Mouse (Mus musculus): ENCODE results near the gene Pycr2. TPM values are rescaled to one million over a fixed set of nuclear protein-coding genes. Genes with fewer than 3 reads are reported as not detected.

The Pycr2 gene
- polyA plus RNA-seq (2015; fragmentation: Illumina TruSeq; extraction: RNeasy Lipid Tissue Mini Kit (QIAGEN cat#74804); ENCODE audit: insufficient read depth, low replicate concordance) = 11.0 TPM

DNA sequence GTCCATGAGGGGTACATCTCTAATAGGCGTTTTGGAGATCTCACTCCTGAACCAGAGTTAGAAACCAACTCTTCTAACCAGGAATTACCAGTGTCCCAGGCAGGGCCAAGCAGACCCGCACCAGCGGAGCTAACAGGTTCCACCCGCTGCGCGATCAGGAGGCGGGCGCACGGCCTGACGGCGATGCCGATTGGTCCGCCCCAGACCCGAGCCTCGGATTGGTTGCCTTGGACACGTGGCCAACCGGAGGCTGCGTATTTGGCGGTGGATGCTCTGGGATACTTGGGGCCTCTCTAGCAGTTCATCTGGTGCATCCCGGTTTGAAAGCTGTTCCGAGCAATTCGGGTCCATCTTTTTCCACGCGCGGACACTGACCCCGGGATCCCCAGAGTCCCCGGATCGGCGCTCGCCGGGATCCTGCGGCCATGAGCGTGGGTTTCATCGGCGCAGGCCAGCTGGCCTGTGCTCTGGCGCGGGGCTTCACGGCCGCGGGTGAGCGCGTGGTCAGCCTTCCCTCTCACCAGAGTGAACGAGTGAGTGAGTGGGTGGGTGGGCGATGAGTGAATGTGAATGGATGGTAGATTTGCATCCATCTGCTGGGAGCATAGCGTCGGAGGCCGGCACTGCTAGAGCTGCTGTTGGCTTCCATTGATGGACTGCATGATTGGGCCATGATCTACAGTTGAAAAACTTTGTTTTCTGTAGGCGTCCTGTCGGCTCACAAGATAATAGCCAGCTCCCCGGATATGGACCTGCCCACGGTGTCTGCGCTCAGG, at the start of gene Pycr2:
TSS of gene Pycr2 (plus strand) at position 255 of the 776 bp plus-strand sequence.

GRCm38 (mm10) chr1:180892808-180893207, 11.3 kb upstream of the Pycr2 start, which contains the start of gene Lefty2:
Gene Lefty2, plus strand, starts transcription at chr1:180893108.

GRCm38 (mm10) chr1:180934467-180935419, 30.6 kb downstream of the Pycr2 start, which contains the start of gene Lefty1:
Gene Lefty1, plus strand, starts transcription at chr1:180935022.

GRCm38 (mm10) chr1:180942166-180943031, 38.3 kb downstream of the Pycr2 start, which contains the start of gene Tmem63a:
Gene Tmem63a, plus strand, starts transcription at chr1:180942344.

Other genes starting within 250 kb of the Pycr2 start
- gene Mixl1, start 207.3 kb upstream of the Pycr2 start, polyA plus RNA-seq (2015; fragmentation: Illumina TruSeq; extraction: RNeasy Lipid Tissue Mini Kit (QIAGEN cat#74804); ENCODE audit: insufficient read depth, low replicate concordance) = not detected
- 53.1 TPM for gene Acbd3, start 178.2 kb upstream of the Pycr2 start, polyA plus RNA-seq (2015; fragmentation: Illumina TruSeq; extraction: RNeasy Lipid Tissue Mini Kit (QIAGEN cat#74804); ENCODE audit: insufficient read depth, low replicate concordance)
- gene H3f3a, start 90.3 kb upstream of the Pycr2 start, polyA plus RNA-seq (2015; fragmentation: Illumina TruSeq; extraction: RNeasy Lipid Tissue Mini Kit (QIAGEN cat#74804); ENCODE audit: insufficient read depth, low replicate concordance) = 1,813 TPM
- 26.7 TPM for gene Sde2, start 53.2 kb upstream of the Pycr2 start, polyA plus RNA-seq (2015; fragmentation: Illumina TruSeq; extraction: RNeasy Lipid Tissue Mini Kit (QIAGEN cat#74804); ENCODE audit: insufficient read depth, low replicate concordance)
- not detected for gene Lefty2, start 11.2 kb upstream of the Pycr2 start, polyA plus RNA-seq (2015; fragmentation: Illumina TruSeq; extraction: RNeasy Lipid Tissue Mini Kit (QIAGEN cat#74804); ENCODE audit: insufficient read depth, low replicate concordance)
- 1.9 TPM for gene Lefty1, start 30.7 kb downstream of the Pycr2 start, polyA plus RNA-seq (2015; fragmentation: Illumina TruSeq; extraction: RNeasy Lipid Tissue Mini Kit (QIAGEN cat#74804); ENCODE audit: insufficient read depth, low replicate concordance)
- 31.9 TPM for gene Tmem63a, start 38.1 kb downstream of the Pycr2 start, polyA plus RNA-seq (2015; fragmentation: Illumina TruSeq; extraction: RNeasy Lipid Tissue Mini Kit (QIAGEN cat#74804); ENCODE audit: insufficient read depth, low replicate concordance)
- gene Ephx1, start 116.6 kb downstream of the Pycr2 start, polyA plus RNA-seq (2015; fragmentation: Illumina TruSeq; extraction: RNeasy Lipid Tissue Mini Kit (QIAGEN cat#74804); ENCODE audit: insufficient read depth, low replicate concordance) = 112 TPM
- gene 9130409I23Rik, start 146.9 kb downstream of the Pycr2 start, polyA plus RNA-seq (2015; fragmentation: Illumina TruSeq; extraction: RNeasy Lipid Tissue Mini Kit (QIAGEN cat#74804); ENCODE audit: insufficient read depth, low replicate concordance) = not detected
- 54.6 TPM for gene Nvl, start 239.9 kb downstream of the Pycr2 start, polyA plus RNA-seq (2015; fragmentation: Illumina TruSeq; extraction: RNeasy Lipid Tissue Mini Kit (QIAGEN cat#74804); ENCODE audit: insufficient read depth, low replicate concordance)
- gene Cnih4, start 240.4 kb downstream of the Pycr2 start, polyA plus RNA-seq (2015; fragmentation: Illumina TruSeq; extraction: RNeasy Lipid Tissue Mini Kit (QIAGEN cat#74804); ENCODE audit: insufficient read depth, low replicate concordance) = 60.8 TPM